Mouse (Mus musculus) erythroblast, embryonic 14.5 days (primary cell): ENCODE measurements around the gene Cdc5l.

ENCODE experiments used
- GATA1 ChIP-seq: IDR thresholded peaks from 2 replicates; pipeline ENCODE4 v1.6.1; 2012; ENCODE audit warnings: low read length, inconsistent platforms, mixed read lengths
- TAL1 ChIP-seq: IDR thresholded peaks from 3 replicates; pipeline ENCODE4 v1.6.1; 2012; ENCODE audit warnings: low read length, inconsistent platforms, mixed read lengths

DNA sequence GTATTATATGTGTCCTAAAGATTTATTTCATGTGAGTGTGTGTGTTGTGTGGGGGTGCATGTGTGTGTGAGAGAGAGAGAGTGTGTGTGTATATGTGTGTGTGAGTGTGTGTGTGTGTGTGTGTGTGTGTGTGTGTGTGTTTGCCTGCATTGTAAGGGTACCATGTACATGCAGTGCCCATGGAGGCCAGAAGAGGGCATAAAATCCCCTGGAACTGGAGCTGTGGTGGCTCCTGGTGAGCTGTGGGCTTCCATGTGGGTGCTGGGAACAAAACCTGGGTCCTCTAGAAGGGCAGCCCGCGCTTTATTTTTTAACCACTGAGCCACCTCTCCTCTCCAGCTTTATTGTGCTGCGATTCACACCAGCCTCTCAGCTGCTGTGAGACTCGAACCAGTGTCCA lies 29.0 kb upstream of the Cdc5l start:
- TF ChIP-seq GATA1 = no peak
- no peak for TF ChIP-seq TAL1
